Mouse (Mus musculus) midbrain, postnatal 0 days (tissue): Measurements from ENCODE around the gene Srgap2. TPM values are rescaled to one million over a fixed set of nuclear protein-coding genes. Genes with fewer than 3 reads are reported as not detected.

Experiments
- ATAC-seq: fragments of 200-750 bp; cut with Nextera tagmentation; 2 replicates; pipeline ENCODE4 v1.8.0; 2017; ENCODE audit warnings: moderate number of reproducible peaks, mild to moderate bottlenecking, moderate TSS enrichment, moderate library complexity; ENCODE audit not compliant: low FRiP score
- DNase-seq: peaks from one replicate; pipeline ENCODE4 v3.0.0-alpha.2; 2015; ENCODE audit warnings: low spot score
- H3K27ac ChIP-seq: fragments of 300-500 bp; sonication (generic); 2 replicates; pipeline ENCODE4 v1.5.1; 2014; ENCODE audit warnings: low read depth, mild to moderate bottlenecking, low read length, mixed read lengths
- H3K27me3 ChIP-seq: fragments of 300-500 bp; sonication (generic); 2 replicates; pipeline ENCODE4 v1.6.1; 2014; ENCODE audit warnings: low read length, control low read depth, mixed read lengths; ENCODE audit not compliant: insufficient read depth
- H3K36me3 ChIP-seq: fragments of 300-500 bp; sonication (generic); 2 replicates; pipeline ENCODE4 v1.6.1; 2014; ENCODE audit warnings: low read length, control low read depth, mixed read lengths; ENCODE audit not compliant: insufficient read depth
- H3K4me1 ChIP-seq: fragments of 300-500 bp; sonication (generic); 2 replicates; pipeline ENCODE4 v1.6.1; 2014; ENCODE audit warnings: mild to moderate bottlenecking, control low read depth, antibody characterized with exemption, low read length, mixed read lengths; ENCODE audit not compliant: insufficient read depth
- H3K4me2 ChIP-seq: fragments of 300-500 bp; sonication (generic); 2 replicates; pipeline ENCODE4 v1.6.1; 2014; ENCODE audit warnings: low read depth, mild to moderate bottlenecking, low read length, mixed read lengths; ENCODE audit not compliant: poor library complexity, severe bottlenecking
- H3K4me3 ChIP-seq: fragments of 300-500 bp; sonication (generic); 2 replicates; pipeline ENCODE4 v1.5.1; 2014; ENCODE audit warnings: low read depth, mild to moderate bottlenecking, low read length, moderate library complexity
- H3K9ac ChIP-seq: fragments of 300-500 bp; sonication (generic); replicated peaks from 2 replicates; pipeline ENCODE4 v1.6.1; 2014; ENCODE audit warnings: mild to moderate bottlenecking, low read length, moderate library complexity, mixed read lengths; ENCODE audit not compliant: poor library complexity, severe bottlenecking
- H3K9me3 ChIP-seq: fragments of 300-500 bp; sonication (generic); 2 replicates; pipeline ENCODE4 v1.6.1; 2016; ENCODE audit warnings: low read length, control low read depth
- CTCF ChIP-seq: IDR thresholded peaks from 2 replicates; pipeline ENCODE4 v1.5.1; 2016; ENCODE audit warnings: antibody characterized with exemption, mild to moderate bottlenecking
- WGBS: fragments of 180-500 bp; shearing (Covaris S2); extraction: QIAGEN DNeasy Blood & Tissue Kit; methylation state at CpG from one replicate; pipeline ENCODE4 v1.1.7; 2014; 5-methylcytosine and 5-hydroxymethylcytosine counted together
- polyA plus RNA-seq: library from polyadenylated mRNA; unstranded; fragments of >200 nt; fragmentation: Nextera tagmentation; extraction: Ambion mirVana; gene quantifications from 2 replicates; pipeline ENCODE4 v1.2.1, GENCODE M21; 2015
- total RNA-seq: library from RNA; depleted of rRNA; stranded (reverse); fragments of >200 nt; gene quantifications from 2 replicates; pipeline ENCODE4 v1.2.3, GENCODE M21; 2014

The Srgap2 gene
- total and polyA plus RNA-seq, 2 experiments from 2014 or later: 26.9 to 76.1 TPM

DNA sequence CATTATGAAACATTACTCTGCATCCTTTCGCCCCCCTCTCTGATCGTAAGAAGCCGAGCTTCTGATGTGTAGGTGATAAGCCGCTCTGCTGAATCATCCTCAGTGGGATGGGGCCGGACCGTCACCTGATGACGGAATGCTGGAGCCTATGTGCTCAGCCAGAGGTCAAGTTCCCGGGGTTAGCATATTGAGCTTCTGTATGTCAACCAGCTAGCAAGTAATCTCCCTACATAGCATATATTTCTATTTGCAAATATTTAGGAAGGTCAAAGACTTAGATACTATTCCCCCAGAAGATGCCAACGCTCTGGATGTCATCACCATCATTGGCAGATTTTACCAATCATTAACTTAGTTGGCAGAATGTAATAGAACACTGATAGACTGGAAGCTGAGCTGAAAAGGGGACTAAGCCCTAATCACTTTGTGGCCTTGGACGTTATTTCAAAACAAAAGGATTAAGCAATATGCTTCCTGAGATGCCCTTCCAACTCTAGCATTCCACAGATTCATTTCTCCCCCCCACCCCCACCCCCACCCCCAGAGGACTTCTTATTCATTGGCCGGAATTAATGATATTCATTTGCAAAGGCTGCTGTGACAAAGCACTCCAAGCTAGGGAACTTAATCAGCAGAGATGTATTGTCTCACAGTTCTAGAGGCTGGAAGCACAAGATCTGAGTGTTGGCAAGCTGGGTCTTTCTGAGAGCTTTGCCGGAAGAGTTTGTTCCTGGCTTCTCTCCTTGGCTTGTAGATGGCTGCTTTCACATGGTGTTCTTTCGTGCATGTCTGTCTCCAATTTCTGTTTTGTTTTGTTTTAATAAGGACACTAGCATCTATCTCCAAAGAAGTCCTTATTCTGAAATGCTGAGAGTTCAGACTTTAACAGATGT, 19.9 kb upstream of the Srgap2 start:
- Histone ChIP-seq H3K4me2 (no peak overlapping the region), H3K4me3 (no peak overlapping the region), H3K27me3 (no peaks in the 10 kb centered on the region), H3K9ac (no peak overlapping the region), H3K4me1 (no peaks in the 10 kb centered on the region), H3K27ac (no peak overlapping the region), H3K36me3 (no peaks in the 10 kb centered on the region), H3K9me3 (no peaks in the 10 kb centered on the region)
- WGBS: 79% methylated on average over 13 of the region's 13 CpGs
- no peak for TF ChIP-seq CTCF
- DNase-seq (no peak), ATAC-seq (no peak)

DNA sequence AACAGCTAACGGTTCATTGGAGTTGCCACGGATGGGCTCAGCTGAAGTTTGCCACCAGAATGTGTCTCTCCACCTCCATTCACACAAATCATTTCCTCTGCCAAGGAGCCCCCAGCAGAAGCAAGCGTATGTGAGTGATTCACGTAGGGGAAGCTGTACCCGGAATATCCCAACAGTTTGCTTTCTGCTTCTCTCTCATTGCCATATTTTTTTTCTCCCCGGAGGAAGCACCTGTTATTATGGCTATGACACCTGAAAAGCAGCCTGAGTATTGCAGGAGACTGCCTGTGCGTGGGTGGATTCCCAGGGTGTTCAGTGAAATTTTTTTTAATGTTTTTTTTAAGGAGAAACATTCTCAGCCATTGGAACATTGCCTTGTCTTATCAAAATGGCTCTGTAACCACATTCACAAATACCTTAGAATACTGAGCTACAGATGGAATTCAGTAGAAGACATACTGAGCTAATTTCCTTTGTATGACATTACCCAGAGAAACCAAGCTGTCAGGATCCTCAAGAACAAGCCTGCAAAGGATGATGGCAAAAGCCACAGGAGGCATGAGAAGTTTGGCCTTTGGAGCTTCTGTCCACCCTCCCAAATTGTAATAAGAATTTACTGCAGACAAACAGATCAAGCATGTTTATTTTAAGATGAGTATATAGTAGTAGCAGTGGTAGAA, 16.9 kb upstream of the Srgap2 start:
- TF ChIP-seq CTCF: no peak
- H3K27ac ChIP-seq: no peak overlapping the region
- no peak overlapping the region for H3K9ac ChIP-seq
- WGBS: 82% methylated on average over 7 of the region's 7 CpGs
- H3K4me1 ChIP-seq: no peaks in the 10 kb centered on the region
- no peak overlapping the region for H3K4me3 ChIP-seq
- DNase-seq: no peak
- no peaks in the 10 kb centered on the region for H3K36me3 ChIP-seq
- H3K9me3 ChIP-seq: no peaks in the 10 kb centered on the region
- ATAC-seq: no peak
- no peak overlapping the region for H3K4me2 ChIP-seq
- no peaks in the 10 kb centered on the region for H3K27me3 ChIP-seq

DNA sequence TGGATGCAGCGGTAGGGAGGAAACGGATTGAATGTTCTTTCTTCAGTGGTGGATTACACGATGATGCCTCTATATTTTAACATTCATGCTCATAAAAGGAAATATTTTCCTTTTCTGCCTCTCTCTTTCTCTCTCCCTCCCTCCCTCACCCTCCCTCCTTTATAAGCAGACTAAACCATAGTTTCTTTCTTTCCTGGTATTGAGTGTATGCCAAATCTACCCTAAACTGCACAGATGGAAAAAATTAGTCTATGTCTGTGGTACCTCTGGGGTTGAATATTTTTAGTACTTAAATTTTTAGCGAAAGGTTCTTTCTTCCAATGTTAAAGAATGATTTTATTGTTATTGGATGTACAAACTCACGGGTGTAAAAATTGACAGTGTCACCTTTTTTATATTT, 14.8 kb upstream of the Srgap2 start:
- H3K9me3 ChIP-seq: no peaks in the 10 kb centered on the region
- H3K9ac ChIP-seq: no peak overlapping the region
- H3K27ac ChIP-seq: no peak overlapping the region
- ATAC-seq (no peak), DNase-seq (no peak)
- WGBS: 92% methylated on average over 5 of the region's 5 CpGs
- no peaks in the 10 kb centered on the region for H3K27me3 ChIP-seq
- H3K4me3 ChIP-seq: no peak overlapping the region
- no peak overlapping the region for H3K4me2 ChIP-seq
- no peaks in the 10 kb centered on the region for H3K4me1 ChIP-seq
- no peak for TF ChIP-seq CTCF
- no peaks in the 10 kb centered on the region for H3K36me3 ChIP-seq

DNA sequence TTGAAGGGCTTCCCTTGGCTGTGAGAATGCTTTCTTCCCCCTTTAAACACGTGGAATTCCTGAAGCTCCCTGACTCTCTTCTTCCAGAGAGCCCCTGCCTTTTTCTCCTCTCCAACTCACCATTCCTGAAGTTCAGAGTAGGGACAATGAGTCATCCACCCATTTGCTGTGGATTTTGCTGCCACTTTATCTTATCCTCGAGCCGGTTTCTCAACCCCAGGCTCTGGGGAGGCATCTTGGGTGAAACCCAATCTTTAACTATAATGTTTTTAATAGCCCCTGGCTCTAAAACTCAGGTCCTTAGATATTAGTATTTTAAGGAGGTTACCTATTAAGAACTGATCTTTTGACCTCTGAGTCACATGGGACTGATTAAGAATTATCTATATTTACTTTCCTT, 14.3 kb upstream of the Srgap2 start:
- Histone ChIP-seq H3K9me3 (no peaks in the 10 kb centered on the region), H3K9ac (no peak overlapping the region), H3K4me2 (no peak overlapping the region), H3K4me1 (no peaks in the 10 kb centered on the region), H3K27ac (no peak overlapping the region), H3K4me3 (no peak overlapping the region), H3K36me3 (no peaks in the 10 kb centered on the region), H3K27me3 (no peaks in the 10 kb centered on the region)
- 57% methylated on average over 3 of the region's 3 CpGs for WGBS
- TF ChIP-seq CTCF: no peak
- DNase-seq (no peak), ATAC-seq (no peak)

DNA sequence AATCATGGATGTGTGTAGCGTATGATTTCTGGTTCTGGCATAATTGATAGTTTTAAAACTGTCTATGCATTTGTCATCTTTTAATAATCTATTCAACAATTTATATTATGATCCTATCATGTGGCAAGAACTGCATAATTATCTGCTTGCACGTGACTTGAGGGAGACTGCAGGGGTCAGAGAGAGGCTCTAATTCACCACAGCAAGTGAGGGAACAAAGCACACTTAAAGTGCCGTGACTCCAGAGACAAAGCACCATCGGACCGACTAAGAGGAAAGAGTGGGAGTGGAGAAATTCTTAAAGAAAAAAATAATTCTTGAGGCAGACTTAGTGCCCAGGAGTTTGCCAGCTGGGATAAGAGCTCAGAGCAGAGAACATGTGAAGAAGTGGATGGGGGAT, 13.6 kb upstream of the Srgap2 start:
- 26% methylated on average over 5 of the region's 5 CpGs for WGBS
- TF ChIP-seq CTCF: no peak
- H3K4me2 ChIP-seq: no peak overlapping the region

DNA sequence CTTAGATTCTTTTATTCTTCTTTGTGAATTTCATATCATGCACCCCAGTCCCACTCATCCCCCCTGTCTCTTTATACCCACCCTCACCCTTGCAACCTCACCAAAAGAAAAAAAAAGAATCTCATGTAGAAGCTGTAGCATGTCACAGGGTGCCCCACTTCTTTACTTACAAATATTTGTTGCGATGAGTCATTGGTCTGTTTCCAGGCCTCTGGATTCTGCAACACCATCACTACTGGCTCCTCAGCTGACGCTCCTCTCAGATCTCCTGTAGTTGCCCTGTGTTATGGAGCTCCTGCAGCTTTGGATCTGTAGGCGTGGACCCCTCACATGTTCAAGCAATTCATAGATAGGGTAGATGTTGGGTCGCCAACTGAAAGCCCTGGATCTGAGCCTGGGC, 12.6 kb upstream of the Srgap2 start:
- ATAC-seq: no peak
- Histone ChIP-seq H3K27ac (no peak overlapping the region), H3K36me3 (no peaks in the 10 kb centered on the region), H3K4me3 (no peak overlapping the region), H3K9me3 (no peaks in the 10 kb centered on the region), H3K9ac (no peak overlapping the region), H3K27me3 (no peaks in the 10 kb centered on the region), H3K4me1 (no peaks in the 10 kb centered on the region), H3K4me2 (no peak overlapping the region)
- DNase-seq: no peak
- WGBS: 96% methylated on average over 4 of the region's 4 CpGs
- no peak for TF ChIP-seq CTCF

More for the DNA sequence above, 13.6 kb upstream of the Srgap2 start:
- DNase-seq (no peak), ATAC-seq (no peak)
- H3K4me3 ChIP-seq: no peak overlapping the region
- H3K36me3 ChIP-seq: no peaks in the 10 kb centered on the region
- H3K9ac ChIP-seq: no peak overlapping the region
- no peaks in the 10 kb centered on the region for H3K4me1 ChIP-seq
- no peak overlapping the region for H3K27ac ChIP-seq
- no peaks in the 10 kb centered on the region for H3K27me3 ChIP-seq
- H3K9me3 ChIP-seq: no peaks in the 10 kb centered on the region
